Mouse (Mus musculus) mature B cell (primary cell): ENCODE data around the gene Hoxc12.

Experiments
- in situ Hi-C: fragments of 300-500 bp; cut with MboI; formaldehyde crosslinking; loops from 2 replicates; pipeline ENCODE4 v1.14.3; 2019

Hoxc12 gene

DNA sequence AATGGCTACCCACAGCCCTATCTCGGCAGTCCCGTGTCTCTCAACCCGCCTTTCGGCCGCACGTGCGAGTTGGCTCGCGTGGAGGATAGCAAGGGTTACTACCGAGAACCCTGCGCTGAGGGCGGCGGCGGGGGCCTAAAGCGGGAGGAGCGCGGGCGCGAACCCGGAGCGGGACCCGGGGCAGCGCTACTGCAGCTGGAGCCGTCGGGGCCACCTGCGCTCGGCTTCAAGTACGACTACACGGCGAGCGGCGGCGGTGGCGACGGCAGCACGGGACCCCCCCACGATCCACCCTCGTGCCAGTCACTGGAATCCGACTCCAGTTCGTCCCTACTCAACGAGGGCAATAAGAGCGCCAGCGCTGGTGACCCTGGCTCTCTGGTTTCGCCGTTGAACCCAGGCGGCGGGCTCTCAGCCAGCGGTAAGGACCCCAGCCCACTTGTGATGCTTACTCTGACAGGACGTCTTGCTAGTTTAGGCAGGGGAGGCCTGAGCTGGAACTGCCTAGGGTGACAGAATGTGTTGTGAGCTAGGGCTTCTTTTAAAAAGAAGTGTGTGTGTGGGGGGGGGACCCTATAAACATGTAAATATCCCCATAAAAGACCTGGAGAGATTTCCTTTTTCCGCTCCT lies 594 bp downstream of the Hoxc12 start:
- in situ Hi-C loops = no loop called here

DNA sequence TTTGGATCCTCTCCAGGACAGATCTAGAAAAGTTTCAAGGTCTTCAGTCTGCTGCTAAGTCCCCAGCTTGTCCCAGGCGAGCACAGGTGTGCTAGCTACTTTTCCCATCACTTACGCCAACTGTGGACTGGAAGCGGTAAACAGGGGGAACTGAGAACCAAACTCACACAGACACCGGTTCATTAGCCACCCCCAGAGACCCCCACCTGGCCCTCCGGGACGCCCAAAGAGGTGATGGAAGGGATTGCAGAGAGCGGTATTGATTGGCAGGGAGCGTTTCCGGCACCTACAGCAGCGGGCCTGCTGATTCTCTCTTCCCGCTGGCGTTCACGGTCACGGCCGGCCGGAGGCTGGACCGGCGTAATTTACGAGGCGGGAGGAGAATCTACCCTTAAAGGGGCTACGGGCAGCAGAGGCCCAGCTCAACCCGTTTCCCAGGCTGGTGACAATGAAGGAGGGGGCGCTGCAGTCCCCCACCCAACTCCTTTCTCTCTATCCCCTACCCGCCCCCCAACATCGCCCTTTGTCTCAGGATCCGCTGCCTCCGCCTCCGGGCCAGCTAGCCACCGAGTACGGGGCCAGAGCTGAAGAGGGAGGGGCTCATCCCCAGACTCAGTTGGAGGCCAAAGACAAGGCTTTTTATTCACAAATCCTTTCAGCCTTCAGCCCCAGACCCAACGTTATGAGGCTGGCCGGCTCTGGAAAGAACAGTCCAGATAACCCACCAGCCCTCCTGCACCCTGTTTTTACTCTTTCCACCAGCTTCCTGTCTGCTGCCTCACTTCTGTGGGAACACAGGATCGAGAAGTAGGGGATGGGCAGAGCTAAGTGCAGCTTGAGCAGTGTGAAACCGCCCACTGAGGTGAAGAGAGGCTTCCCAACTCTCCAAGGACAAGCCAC lies 2.9 kb downstream of the Hoxc12 start:
- in situ Hi-C loops = no loop called here

DNA sequence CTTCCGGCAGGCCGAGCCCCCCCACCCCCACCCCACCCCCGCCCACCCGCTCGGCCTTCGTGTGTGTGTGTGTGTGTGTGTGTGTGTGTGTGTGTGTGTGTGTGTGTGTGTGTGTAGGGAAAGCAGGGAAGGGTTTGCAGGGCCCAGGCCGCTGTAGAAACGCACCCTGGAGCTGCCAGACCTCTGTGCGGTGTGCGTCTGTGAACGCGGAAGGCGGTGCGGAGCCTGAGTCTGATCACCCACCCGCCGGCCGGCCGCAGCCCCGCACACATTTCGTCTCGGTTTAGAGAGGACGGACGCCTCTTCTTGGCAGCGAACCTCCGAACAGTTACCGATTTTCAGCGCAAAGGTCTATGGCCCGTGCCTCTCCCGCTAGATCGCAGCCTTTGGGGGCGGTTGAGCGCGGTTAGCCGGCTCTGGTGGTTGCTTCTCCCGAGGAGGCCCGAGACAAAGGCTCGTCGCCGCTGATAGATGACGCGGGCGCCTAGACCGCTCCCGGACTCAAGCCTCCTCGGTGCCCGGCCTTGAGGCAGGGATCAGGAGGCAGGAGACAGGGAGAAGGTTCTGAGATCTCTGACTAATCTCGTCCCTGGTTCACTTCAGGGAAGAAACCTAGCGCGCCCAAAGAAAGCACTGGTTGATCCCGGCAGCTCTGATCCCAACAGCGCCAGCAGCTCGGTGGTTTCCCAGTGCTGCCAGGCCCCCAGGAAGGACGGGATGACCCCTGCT lies 6.3 kb downstream of the Hoxc12 start:
- in situ Hi-C loops = no loop called here

DNA sequence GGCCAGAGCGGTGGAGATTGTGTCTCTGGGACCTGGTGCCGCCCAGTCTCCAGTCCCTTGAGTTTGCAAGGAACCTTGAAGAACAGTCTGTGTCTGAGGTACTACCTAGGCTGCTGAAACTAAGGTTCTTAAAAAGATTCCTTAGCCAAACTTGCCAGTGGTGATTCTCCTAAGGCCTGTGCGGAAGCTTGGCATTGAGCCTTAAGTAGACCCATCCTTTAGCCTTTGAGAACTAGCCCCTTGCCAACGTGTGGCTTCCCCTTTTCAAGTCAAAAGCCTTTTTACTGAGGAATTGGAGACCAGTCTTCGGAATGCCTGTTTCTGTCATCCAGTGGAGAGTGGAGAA lies 6.9 kb downstream of the Hoxc12 start:
- in situ Hi-C loops = no loop called here

DNA sequence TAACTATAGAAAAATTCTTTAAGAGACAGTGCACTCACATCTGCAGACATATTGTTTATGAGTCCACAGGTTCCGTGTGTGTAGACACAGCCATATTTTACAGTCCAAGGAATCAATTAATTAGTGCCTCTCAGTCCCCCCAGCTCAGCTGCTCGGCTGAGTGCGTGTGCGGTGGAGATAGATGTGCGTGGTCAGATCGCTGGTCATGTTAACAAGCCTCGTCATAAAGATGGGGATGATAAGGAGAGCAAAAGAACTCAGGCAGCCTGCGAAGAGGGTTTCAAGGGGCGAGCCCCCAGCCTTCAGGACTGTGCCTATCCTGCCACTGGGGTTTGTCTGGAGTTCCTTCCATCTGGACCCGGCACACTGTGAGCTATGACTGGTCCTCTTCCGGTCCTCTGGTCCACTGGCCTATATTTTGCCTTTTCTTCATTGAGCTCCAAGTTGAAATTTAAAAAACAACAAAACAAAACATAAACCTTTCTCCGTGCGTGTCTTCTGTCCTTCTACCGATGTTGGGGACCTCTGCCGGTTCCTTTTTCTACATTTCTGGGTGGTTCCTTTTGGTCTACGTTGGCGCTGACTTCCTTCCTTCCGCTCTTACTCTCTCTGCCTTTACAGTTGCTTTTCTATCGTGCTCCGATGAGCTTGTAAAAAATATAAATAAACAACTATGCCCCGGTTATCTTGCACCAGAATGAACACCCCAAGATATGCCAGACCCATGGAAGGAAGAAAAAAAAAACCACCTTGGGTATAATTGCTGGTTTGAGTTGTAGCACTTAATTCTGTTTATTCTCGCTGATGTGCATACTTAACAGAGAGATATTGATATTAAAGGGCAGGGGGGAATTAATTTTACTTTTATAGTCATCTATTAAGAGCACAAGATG lies 8.9 kb downstream of the Hoxc12 start:
- in situ Hi-C loops = no loop called here

DNA sequence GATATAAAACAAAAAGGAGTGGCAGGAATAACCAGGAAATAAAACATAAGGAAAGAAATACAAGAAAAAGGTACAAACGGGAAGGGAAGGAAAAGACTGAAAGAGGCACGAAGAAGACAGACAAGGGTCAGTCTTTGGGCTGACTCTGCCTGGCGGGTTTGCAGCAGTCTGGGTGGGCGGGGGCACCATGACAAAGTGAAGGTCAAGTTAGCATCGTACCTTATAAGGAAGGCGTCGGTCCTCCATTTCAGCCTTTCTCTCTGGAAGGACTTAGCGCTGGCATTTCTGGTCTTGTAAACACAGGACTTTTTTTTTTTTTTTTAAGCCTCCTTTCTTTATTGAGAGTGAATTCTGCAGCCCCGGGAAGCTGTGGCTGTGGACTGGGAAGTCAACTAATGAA lies 10.7 kb downstream of the Hoxc12 start:
- in situ Hi-C loops = no loop called here

DNA sequence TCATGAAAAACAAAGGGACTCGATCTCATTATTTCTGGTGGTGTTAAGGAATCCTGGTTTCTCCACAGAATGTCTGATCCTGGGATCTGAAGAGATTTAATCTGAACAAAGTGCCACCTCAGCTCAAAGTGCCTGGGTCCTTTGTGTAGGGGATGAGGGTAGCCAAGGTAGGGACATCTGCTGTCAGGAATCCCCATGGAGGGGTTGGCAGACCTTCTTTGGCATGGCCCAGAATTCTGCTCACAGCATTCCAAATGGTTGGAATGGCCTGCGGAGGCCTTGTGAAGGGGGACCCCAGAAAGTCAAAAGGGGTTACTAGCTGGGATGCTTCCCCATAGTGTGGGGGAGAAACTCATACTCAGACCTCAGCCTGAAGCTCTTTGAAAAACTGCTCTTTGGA lies 12.3 kb downstream of the Hoxc12 start:
- in situ Hi-C loops = no loop called here

DNA sequence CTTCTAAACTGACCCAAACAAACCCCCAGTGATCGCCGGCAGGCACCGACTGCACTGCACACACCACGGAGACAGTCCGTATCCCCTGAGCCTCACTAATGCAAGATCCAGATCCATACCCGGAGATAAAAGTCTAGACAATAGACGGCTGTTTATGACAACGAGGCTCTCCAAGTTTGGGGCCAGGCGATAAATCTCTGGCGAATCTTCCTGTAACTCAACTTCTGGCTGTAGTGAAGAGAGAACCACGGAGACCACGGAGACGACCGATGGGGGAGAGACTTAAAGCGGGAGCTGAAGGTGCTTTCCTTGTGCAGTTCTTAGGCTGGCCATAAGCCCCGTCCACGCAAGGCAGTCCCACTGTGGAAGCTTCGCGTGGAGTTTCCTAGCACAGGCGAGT lies 13.1 kb downstream of the Hoxc12 start:
- in situ Hi-C loops = no loop called here

DNA sequence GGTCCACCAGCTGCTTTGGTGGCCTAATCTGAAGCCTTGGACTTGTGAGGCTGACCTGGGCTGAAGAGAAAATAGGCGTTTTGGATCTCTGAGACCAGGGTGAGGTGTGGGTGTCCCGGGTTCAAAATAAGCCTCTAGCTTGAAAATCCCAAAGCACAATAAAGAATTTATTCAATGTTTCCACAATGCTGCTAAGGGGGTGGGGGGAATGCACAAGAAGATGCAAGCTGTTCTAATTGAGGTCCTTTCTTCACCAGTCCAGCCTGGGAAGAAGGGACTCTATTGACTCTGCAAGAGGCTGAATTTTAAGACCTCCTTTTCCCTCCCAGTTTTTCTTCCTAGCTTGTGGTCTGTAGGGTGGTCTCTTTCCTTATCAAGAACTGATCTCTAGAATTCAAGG lies 14.3 kb downstream of the Hoxc12 start:
- in situ Hi-C loops = no loop called here

DNA sequence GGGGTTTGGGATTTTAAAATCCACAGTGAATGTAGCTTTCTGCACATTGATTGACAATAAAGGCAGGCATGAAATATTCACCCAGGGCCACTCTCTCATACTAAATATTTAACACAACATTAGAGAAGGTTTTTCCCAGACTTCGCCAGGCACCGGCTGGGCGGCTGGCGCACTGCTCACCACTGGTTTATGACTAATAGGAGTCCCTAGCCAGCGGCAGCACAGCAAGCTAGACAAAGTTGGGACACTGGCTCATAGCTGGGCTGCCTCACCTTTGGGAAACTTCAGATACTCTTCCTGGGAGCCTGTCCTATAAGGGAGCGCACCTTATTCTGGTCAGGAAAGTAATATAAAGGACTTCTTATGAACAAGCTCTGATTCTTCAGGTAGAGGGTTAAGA lies 17.0 kb downstream of the Hoxc12 start:
- in situ Hi-C loops = no loop called here

DNA sequence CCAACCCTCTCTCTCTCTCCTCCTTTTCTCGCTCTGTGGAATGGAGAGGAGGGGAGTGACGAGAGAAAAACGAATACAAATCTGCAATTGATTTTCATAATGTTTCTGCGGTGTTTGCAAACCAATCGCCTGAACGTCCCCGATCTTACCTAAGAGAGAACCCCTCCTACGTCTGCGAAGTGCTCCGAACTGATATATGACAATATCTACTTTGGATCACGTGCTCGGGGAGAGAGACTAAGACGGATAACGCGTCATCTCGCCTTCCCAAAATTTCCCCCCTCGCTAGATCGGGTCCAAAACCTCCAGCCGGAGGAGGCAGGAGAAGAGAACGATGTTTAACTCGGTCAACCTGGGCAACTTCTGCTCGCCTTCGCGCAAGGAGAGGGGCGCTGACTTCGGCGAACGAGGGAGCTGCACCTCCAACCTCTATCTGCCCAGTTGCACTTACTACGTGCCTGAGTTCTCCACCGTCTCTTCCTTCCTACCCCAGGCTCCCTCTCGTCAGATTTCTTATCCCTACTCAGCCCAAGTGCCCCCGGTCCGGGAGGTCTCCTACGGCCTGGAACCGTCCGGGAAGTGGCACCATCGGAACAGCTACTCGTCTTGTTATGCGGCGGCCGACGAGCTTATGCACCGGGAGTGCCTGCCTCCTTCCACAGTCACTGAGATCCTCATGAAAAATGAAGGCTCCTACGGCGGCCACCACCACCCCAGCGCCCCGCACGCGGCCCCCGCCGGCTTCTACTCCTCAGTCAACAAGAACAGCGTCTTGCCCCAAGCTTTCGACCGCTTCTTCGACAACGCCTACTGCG lies 17.8 kb downstream of the Hoxc12 start, which contains the start of gene Hoxc11:
Hoxc11 (plus strand) TSS at position 236 of the 815 bp plus-strand sequence.
- in situ Hi-C loops = no loop called here

DNA sequence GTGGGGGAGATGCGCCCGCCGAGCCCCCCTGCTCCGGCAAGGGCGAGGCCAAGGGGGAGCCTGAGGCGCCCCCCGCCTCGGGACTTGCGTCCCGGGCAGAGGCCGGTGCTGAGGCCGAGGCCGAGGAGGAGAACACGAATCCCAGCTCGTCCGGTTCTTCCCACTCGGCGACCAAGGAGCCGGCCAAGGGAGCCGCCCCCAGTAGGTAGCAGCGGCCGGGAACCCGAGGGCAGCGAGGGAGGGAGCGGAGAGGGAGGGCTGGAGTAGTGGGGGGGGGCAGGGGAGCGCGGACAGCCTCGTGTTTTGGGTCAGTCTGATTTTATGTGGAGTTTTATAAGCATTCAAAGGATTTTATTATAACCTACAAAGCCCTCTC lies 18.4 kb downstream of the Hoxc12 start:
- in situ Hi-C loops = no loop called here

DNA sequence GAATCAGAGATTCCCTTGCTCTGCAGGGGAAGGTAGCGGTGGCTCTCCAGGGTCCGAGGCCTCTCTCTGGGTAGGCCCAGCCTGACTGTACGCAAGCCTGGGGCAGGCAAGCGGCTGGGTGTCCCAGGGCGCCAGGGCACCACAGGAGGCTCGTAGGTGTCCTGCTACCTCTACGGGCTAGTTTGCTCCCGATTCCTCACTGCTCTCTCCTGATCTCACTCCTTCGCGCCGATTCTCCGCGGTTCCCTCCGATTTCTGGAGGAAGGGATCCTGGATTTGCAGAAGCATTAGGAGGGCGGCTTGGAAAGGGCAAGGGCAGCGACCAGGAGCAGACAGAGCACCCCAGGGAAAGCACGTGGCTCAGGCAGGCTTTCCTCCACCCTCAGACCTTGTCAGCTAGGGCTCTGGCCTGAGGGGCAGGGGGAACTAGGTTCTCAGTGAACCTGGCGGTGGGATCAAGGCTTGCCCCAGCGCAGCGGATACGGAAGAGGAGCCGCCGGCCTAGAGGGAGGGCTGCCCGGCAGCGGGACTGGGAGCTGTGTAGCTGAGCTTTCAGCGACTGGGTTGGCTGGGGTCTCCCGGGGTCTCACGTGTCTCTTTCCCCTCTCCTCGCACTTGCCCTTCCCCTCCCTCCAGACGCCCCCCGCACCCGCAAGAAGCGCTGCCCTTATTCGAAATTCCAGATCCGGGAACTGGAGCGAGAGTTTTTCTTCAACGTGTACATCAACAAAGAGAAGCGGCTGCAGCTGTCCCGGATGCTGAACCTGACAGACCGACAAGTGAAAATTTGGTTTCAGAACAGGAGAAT lies 19.5 kb downstream of the Hoxc12 start:
- in situ Hi-C loops = no loop called here

DNA sequence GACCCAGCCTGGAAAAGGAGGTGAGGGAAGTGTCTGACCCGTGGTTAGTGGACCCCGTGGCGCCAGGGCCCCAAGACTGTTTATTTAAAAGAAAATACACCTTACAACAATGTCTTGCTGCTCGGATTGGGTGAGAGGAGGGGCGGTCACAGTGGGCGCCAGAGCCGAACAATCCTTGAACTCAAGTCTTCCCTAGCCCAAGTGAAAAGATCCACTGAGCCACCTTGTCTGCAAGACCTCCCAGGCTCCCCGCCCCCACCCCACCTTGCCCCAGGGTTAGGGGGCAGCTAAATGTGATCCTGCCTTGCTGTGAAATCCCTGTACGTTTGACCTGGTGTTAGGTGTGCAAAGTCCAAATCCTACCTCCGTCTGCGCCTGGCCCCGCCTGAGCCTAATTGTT lies 20.3 kb downstream of the Hoxc12 start:
- in situ Hi-C loops = no loop called here

DNA sequence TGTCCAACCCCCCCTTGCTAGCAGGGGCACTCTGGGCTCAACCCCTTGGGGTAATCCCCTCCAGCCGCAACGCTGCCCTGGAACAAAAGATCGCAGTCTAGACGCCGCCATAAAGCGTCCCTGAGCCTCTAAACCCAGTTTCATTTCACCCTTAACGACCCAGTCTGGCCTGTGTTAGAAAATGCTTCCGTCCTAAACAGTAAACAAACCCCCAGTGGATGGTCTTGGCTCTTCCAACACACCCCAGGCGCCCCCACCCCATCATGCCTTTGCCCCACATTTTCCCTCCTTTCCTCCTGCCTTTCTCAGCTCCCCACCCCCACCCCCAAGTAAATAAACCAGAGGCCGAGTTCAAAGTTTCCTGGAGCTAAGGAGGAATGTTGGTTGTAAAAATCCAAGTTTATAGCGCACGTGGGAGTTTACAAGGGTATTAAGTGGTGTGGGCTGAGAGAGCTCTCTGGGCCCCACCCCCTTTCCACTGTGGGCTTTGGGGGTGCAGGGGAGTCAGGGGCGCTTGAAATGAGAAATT lies 23.2 kb downstream of the Hoxc12 start:
- in situ Hi-C loops = no loop called here

DNA sequence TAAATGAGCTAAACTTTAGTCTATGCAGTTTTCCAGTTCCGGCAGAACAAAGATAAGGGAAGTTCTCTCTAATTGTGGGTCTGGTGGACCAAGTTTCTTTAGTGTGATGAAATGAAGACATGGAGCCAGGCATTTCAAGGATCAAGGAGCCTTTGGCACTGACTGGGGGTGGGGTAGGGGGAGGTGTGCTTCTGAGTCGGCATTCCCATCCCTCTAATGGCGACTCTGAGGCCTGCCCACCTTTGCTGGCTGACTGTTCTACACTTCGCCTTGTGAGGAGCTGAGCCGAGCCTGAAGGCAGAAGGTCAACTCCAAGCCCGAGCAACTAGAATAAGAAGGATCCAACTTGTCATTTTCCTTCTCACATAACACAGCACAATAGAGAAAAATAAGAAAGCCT lies 25.2 kb downstream of the Hoxc12 start:
- in situ Hi-C loops = no loop called here

DNA sequence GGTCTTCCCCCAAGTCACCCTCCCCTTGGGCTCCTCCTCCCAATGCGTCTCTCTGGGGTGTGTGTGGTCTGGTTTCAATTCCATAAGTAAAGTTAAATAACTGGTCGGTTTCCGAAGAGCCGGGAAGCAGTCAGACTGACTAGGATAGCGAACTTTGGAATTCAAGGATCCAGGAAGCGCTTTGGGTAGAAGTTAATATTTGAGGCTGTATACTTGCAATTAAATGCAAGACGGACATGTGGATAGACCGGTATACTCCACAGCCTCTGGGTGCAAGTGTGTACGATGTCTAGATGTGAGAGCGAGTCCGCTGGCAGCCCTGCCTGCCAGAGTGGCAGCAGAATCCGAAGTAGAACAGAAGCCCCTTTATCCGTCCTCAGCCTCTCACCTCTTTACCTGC lies 25.9 kb downstream of the Hoxc12 start:
- in situ Hi-C loops = no loop called here

DNA sequence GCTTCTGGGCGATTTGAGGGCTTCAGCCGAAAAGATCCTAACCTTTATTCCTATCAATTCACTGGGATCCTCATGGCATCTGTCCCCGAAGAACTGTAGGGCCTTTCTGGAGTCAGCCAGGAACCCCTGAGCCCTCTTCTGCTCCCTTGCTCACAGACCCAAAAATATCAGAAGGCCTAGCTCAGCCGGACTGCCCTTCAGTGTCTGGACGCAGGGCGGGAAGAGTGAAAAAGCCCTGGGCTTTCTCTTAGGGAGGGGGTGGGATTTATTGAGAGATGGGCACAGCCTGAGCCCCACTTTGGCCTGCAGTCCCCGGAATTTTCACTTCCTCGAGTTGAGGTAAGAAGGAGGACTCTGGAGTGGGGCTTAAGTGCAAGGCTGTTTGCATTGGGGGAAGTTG lies 26.7 kb downstream of the Hoxc12 start:
- in situ Hi-C loops = no loop called here

DNA sequence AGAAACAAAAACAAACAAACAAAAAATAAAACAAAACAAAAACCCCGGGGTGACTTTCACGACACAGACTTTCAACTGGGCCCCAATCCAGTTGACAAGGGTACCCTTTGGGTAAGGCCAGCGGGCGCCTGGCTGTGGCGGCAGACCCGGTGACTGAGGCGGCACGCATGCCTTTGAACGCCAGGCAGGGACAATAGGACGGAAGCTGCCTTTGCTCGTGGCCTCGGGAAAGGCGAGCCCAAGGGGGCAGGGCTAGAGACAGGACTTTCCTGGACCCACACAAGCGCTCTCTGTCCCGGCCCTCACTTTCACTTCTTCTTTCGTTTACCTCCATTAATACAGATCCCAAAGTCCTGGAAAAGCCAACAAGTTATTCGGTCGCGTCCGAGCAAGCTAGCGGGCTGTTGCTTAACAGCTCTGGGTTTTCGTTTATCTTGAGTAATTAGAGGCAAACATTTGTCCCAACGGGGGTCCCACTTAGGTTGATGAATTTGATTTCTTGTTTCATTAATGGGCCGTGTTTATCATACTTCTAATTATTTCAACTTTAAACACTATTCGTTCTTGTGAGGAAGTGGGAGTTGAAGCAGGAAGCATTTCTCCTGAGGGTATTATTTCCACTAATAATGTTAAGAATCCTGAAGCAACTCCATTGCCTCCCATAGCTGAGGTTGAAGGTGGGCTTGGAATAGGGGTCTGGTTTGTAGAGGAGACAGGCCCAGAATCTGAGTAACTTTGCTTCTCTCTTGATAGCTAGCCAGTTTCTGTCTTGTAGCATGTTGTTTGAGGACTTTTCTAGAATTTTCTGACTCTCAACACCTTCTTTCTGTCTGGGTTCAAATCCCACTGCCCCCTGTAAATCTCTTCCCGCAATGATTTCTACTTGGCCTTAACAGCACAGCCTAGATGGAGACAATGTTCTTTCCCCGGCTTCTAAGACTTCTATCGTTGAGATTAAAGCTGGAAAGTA lies 27.4 kb downstream of the Hoxc12 start:
- in situ Hi-C loops = no loop called here
